Mouse (Mus musculus): ENCODE measurements around the gene Akap11.

Akap11 gene

GRCm38 (mm10) chr14:78528461-78529425 lies 7.9 kb downstream of the Akap11 start:
- DNase-seq (ENCODE audit: low read depth): no peak

DNA sequence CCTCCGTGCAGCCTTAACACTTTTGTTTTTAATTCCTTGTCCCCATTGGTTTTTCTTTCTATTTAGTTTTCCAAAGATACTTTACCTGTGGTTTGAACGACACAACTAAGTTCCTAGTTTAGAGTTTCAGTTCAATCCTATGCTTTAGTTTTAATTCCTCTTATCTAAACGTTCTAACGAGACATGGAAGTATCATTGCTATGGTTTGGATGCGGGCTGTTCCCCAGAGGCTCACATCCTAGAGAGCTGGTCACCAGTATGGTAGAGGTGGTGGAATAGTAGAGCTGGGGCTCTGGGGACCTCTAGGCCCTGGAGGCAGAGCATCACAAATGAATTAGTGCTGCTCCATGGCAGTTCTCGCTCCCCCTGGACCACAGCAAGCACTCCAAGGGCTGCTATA lies 9.7 kb downstream of the Akap11 start:
- DNase-seq (ENCODE audit: low read depth): no peak

GRCm38 (mm10) chr14:78526475-78526874 lies 10.1 kb downstream of the Akap11 start:
- no peak for DNase-seq (ENCODE audit: low read depth)

DNA sequence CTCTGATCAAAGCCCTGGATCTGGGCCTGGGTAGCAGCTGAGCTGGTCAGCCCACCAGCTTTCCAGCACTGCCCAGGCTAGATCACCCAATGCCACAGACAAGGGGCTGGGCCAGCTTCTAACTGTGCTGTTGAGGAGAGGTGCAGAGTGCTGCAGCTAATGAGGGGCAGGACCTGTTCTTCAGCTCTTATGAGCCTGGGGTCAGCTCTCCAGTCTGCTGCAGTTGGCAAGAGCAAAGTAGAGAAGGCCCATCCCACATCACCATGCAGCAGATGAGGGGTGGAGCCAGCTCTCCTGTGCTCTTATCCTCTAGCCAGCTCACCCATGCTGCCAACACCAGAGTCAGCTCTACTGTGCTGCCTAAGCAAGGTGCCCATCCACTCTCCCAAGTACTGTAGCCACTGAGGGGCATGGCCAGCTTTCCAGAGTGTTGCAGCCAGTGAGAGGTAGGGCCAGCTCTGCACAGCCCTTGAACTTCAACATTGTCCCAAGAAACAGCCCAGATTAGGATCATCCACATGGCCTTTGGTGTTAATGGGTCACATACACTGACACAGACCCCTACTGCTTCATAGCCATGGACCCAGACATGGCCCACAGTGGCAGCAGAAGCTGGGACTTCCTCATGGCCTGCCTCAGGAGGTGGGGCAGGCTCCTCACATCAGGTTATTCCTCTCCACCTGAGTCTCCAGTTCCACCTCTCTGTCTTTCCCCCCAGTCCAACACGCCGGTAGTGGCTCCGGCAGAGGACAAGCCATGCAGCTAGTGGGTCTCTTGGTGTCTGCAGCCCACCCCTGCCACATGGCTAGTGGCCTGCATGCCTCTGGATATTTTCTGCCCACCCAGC lies 10.8 kb downstream of the Akap11 start:
- no peak for DNase-seq (ENCODE audit: low read depth)

- no peak for DNase-seq (ENCODE audit: low read depth)
Observed at GRCm38 (mm10) chr14:78525059-78525458, 11.5 kb downstream of the Akap11 start.

DNA sequence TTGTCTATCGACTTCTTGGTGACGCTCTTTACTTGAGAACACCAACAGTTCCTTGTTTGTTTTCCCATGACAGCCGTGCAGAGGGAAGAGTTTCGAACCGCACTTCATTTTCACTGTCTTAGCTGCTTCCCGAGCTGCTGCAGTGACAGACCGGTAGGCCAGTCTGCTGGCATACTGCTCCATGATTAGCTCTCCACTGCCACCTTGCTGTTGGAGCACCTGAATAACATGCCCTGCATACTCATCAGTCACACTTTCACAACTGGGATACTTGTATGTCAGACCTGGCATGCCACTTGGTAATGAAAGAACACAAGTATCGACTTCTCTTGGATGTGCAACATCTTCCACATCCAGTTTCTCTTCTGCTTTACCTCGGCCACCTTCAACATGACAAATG lies 25.9 kb downstream of the Akap11 start:
- no peak for DNase-seq (ENCODE audit: low read depth)

DNA sequence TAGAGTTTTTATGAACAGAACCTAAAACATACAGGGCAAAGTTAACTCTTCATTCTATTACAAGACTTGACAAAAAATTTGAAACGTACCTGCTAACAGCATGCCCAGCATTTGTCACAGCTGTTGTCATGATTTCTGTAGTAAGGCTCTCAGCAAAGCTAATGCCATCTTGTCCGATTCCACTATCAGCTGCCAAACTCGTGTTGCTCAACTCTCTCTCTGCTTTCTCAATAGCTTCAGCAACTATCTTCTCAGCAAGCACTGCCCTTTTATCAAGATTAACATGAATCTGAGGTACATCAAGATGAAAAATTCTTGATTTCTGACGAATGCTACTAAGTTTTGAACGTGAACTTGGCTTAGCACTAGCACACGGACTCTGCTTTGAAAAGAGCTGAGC lies 26.8 kb downstream of the Akap11 start:
- DNase-seq (ENCODE audit: low read depth): no peak

DNA sequence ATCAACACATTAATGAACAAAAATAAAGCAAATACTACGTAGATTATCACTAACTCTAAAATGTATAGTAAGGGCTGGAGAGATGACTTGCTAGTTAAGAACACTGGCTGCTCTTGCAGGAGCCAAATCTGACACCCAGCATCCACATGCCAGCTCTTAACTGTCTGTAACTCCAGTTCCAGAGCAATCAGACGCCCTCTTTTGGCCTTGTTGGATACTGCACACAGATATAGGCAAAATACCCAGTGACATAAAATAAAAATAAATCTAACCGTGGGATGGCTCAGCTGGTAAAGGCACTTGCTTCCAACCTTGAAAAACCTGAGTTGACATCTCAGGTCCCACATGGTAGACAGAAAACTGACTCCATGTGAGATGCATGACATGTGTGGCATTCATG lies 36.0 kb downstream of the Akap11 start:
- DNase-seq (ENCODE audit: low read depth): no peak

GRCm38 (mm10) chr14:78496691-78497090 lies 39.9 kb downstream of the Akap11 start:
- DNase-seq (ENCODE audit: low read depth): no peak

GRCm38 (mm10) chr14:78495241-78495640 lies 41.4 kb downstream of the Akap11 start:
- DNase-seq (ENCODE audit: low read depth): no peak

DNA sequence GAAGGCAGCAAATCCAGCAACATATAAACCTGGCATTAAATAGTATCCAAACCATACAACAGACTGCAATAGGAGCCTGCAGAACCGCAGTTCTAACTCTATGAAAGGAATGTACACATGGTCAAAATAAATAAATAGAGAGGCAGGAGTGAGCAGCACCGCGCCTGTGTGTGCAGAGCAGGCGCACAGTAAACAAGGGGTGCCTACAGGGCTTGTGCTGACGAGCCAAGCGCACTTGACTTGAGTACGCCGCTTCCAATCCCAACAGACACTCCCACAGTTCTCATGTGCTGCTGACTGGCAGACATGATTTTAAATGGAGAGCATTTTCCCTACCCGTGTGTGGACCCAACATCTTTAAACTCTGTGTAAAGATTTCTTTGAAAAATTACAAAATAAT lies 44.0 kb downstream of the Akap11 start:
- DNase-seq (ENCODE audit: low read depth): no peak

- DNase-seq (ENCODE audit: low read depth): no peak
Observed at GRCm38 (mm10) chr14:78491432-78491831, 45.2 kb downstream of the Akap11 start.

DNA sequence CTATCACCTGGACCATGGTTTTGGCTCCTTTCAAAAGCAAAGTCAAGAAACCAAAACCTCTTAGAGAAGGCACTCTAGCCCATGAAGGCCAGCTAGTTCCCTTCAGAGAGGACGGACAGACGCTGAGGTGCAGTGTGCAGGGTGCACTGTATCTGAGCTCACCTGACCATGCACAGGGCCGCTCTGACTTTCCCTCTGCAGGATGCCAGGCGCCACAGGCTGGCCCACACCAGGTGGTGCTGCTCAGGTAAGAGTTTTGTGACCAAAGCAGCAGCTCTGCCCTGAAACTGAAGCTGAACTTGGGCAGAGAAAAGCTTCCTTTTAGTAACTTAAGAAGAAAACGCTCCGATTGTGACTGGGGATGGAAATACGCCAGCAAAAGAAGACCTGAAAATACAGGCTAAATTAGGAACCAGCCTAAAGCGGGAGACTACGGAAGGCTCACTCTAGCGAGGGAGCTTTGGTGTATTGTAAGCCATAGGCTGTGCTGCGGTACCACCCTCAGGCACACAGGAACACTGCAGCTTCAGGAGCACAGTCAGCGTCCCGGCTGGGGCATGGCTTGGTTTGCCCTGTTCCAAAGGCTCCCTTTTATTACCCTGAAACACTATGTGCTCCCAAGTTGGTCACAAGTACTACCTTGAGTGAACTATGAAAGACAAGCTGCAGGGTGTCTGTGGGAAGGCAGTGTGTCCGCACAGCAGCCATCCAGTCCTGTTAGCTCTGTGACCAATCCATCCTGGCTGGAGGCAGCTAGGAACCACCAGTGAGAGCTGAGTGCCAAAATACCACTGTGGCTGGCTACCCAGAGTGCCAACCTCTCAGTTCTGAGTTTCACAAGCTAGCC lies 54.0 kb downstream of the Akap11 start:
- DNase-seq (ENCODE audit: low read depth): peak; percentile 75

DNA sequence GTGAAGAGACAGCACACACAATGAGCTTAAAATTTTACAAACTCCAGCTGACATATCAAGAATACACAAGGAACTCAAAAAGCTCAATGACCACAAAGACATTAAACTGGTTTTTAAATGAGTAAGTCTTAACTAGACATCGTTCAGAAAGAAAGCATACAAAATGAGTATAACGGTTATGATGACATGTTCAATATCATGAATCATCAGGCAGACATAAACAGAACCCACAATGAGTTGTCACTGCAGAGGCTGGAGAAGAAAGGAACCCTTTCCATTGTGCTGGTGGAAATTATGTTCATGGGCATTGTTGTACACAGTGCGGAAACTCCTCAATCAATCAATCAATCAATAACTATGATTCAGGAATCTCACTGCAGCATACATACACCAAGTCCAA lies 62.5 kb downstream of the Akap11 start:
- DNase-seq (ENCODE audit: low read depth): no peak

DNA sequence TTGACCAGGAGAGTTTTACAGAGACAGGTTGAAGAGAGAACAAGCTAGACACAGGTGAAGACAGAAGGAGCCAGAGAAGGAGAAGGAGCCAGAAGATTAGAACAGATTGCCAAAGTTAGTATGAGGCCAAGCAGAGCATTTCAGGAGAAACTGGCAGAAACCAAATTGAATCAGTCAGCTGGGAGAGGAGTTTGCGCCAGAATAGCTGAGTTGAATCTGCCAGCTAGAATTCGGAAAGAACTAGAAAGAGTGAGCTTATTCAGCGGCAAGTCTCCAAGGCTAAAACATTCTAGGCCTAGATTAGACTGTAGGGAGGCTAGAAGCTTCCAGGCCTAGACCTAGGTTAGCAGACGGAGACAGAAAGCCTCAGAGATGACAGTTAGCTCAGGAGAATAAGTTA lies 65.9 kb downstream of the Akap11 start:
- DNase-seq (ENCODE audit: low read depth): no peak

DNA sequence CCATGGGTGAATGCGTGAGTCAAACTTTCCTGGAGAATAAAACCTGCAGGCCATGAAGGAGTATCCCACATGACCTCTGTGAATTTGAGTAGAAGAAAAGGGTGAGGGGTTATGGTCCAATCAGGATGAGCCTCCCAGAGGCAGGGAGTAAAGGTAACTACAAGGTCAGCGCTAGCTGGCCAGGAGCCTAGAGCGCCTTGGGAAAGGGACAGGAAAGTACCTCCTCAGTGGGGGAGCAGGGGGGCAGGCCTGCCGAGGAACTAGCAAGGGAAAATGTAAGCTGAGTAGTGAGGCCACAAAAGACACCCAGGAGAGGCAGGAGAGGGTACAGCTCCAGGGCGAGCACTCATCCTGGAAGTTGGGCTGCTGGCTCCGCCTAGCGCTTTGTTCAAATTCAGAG lies 67.6 kb downstream of the Akap11 start:
- no peak for DNase-seq (ENCODE audit: low read depth)

DNA sequence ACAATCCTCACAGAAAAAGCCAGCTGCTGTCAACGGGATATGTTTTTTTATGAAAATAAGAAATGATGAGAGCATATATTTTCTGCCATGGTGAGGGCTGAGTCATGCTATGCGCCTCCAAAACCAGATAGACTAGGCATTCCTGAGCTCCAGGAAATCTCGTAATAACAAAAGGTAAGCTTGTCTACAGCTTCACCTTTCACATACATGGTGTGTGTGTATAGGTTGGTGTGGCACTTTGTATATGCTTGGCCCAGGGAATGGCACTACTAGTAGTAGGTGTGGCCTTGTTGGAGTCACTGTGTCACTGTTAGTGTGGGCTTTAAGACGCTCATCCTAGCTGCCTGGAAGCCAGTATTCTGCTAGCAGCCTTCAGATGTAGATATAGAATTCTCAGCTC lies 68.6 kb downstream of the Akap11 start:
- DNase-seq (ENCODE audit: low read depth): no peak

GRCm38 (mm10) chr14:78464353-78464752 lies 72.3 kb downstream of the Akap11 start:
- no peak for DNase-seq (ENCODE audit: low read depth)

DNA sequence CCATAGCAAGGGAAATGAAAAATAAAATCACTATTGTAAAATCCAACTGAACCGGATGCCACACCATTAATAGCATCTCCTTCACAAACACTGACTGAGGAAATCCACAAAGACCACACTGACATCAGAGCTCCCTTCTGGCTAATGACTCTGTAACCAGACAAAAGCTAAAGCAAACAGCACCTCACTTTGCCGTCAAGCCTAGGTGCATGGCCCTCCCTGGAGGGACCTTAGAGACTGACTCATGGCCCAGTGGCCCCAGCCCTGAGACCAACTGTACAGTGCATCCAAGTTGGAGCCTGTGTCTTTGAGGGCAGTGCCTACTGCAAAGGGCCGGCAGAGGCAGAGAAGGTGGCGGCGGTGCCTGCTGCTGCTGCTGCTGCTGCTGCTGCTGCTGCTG lies 77.5 kb downstream of the Akap11 start:
- no peak for DNase-seq (ENCODE audit: low read depth)

DNA sequence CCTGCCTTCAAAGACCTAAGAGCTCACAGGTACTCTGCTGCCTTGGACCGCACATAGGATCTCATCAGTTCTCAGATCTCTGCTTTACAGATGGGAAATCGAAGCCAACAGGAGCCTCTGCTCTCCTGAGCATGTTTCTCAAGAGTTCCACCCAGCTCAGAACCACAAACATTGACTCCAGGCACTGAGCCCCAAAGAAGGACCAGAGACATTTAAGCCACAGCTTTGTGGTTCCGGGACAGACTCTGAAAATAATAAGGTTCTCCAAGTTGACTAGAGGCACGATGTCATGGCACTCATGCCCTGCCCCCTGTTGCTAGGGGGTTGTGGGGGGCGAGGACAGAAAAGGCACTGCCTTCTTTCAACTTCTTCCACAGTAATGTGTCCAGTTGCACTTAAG lies 77.9 kb downstream of the Akap11 start:
- DNase-seq (ENCODE audit: low read depth): no peak

DNA sequence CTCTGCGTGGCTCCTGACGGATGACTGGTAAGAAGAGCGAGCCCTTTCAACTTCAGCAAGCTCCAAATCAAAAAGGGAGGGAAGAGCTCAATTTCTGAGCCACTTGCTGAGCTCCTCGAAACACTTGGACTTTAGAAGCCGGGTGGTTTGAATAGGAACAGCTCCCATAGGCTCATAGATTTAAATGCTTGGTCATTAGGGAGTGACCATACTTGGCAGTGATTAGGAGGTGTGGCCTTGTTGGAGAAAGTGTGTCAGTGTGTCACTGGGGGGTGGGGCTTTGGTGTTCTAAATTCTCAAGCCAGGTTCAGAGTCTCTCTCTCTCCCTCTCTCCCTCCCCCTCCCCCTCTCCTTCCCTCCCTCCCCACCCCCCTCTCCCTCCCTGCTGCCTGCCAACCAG lies 81.6 kb downstream of the Akap11 start:
- DNase-seq (ENCODE audit: low read depth): no peak

DNA sequence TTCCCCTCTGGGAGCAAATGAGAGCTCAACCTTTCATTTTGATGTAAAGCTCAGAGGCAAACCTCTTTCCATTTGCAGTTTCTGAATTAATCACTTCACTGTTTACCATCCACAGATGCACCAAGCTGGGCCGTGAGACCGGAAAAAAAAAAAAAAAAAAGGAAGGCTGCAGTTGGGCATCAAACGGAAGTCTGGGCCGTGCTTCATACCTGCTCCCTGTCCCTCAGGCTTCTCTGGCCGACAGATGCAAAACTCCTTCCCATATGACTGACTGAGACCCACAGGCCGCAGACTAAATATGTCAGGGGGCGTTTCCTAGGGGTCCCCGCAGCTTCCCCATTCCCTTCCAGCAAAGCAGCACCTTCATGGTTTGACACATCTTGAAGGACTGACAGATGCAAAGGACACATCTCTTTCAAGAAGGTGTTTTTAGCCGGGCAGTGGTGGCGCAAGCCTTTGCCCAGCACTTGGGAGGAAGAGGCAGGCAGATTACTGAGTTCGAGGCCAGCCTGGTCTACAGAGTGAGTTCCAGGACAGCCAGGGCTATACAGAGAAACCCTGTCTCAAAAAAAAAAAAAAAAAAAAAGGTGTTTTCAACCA lies 87.7 kb downstream of the Akap11 start:
- DNase-seq (ENCODE audit: low read depth): no peak

Data from fibroblast of lung, adult 2 months (primary cell).